Mouse (Mus musculus): ENCODE data around the gene Adam17. TPM values are rescaled to one million over a fixed set of nuclear protein-coding genes. Genes with fewer than 3 reads are reported as not detected.

Adam17 gene
- polyA plus RNA-seq, 1 experiment from 2014 or later: 15.6 TPM

Other genes starting within 250 kb of the Adam17 start
- gene Cpsf3, start 88.2 kb downstream of the Adam17 start, polyA plus RNA-seq (2015; fragmentation: Nextera tagmentation; extraction: Ambion mirVana): 78.0 and 89.4 TPM in 2 replicates
- gene Itgb1bp1, start 87.3 kb downstream of the Adam17 start, polyA plus RNA-seq (2015; fragmentation: Nextera tagmentation; extraction: Ambion mirVana): 34.7 and 36.8 TPM in 2 replicates
- gene Iah1, start 57.2 kb downstream of the Adam17 start, polyA plus RNA-seq (2015; fragmentation: Nextera tagmentation; extraction: Ambion mirVana): 25.9 and 33.0 TPM in 2 replicates
- gene Ywhaq, start 44.0 kb upstream of the Adam17 start, polyA plus RNA-seq (2015; fragmentation: Nextera tagmentation; extraction: Ambion mirVana): 975 and 1,056 TPM in 2 replicates

Measured in neural tube, embryonic 15.5 days (tissue).